Mouse (Mus musculus): ENCODE data around the gene Rufy2.

DNA sequence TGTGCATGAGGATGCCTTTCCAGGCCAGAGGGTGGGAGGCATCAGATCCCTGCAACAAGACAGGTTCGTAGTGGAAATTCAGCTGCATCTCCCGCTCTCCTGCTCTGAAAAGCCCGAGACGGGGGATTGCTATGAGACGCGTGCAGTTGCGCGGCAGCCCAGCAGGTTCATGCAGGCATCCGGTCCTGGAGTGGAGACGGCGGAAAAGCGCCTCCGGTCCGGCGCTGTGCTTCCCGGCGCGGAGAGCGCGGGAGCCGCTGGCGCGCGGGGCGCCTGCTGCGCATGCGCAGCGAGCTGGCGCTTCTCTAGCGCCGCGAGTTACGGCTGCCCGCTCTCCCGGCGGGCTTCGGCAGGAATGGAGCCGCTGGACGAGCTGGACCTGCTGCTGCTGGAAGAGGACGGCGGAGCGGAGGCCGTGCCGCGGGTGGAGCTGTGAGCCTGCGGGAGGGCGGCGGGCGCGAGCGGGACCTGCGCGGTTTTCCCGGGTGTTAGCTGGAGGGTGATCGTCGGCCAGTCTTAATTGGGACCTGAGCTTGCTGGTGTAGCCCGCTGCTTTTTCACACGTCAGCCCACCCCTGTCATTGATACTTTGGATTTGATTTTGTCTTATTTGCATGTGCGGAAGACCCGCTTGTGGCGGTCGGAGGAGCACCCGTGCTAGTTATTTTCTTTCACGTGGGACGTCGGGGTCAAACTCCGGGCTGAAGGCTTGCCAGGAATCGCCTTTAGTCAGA lies 33.1 kb upstream of the Rufy2 start, which contains the start of gene Dna2:
- TF ChIP-seq CTCF (IDR thresholded peaks at IDR 0.05; ENCODE audit: insufficient read depth, low read depth, low read length), result peak; percentile 23; the same call in 1 of the 2 replicates
- TF ChIP-seq POLR2A (IDR thresholded peaks at IDR 0.05; ENCODE audit: insufficient read depth, low read depth, low read length), result peak; percentile 43; the same call in 1 of the 2 replicates

All from olfactory bulb, adult 2 months (tissue).